Mouse (Mus musculus) forebrain, embryonic 11.5 days (tissue): ENCODE data around the gene Pin1rt1. TPM values are rescaled to one million over a fixed set of nuclear protein-coding genes. Genes with fewer than 3 reads are reported as not detected.

ENCODE experiments used
- ATAC-seq: fragments of 200-750 bp; cut with Nextera tagmentation; replicated peaks from 2 replicates; pipeline ENCODE4 v1.8.0; 2017; ENCODE audit warnings: moderate TSS enrichment; ENCODE audit not compliant: low FRiP score
- DNase-seq: peaks from one replicate; pipeline ENCODE4 v3.0.0-alpha.2; 2017; ENCODE audit warnings: low spot score
- H3K27ac ChIP-seq: fragments of 300-500 bp; sonication (generic); 2 replicates; pipeline ENCODE4 v1.5.1; 2014; ENCODE audit warnings: low read depth, low read length
- H3K27me3 ChIP-seq: fragments of 300-500 bp; sonication (generic); 2 replicates; pipeline ENCODE4 v1.6.1; 2014; ENCODE audit warnings: mild to moderate bottlenecking, low read length, mixed read lengths; ENCODE audit not compliant: control insufficient read depth, insufficient read depth
- H3K36me3 ChIP-seq: fragments of 300-500 bp; sonication (generic); 2 replicates; pipeline ENCODE4 v1.6.1; 2014; ENCODE audit warnings: mild to moderate bottlenecking, low read length, moderate library complexity, mixed read lengths; ENCODE audit not compliant: control insufficient read depth, insufficient read depth
- H3K4me1 ChIP-seq: fragments of 300-500 bp; sonication (generic); replicated peaks from 2 replicates; pipeline ENCODE4 v1.6.1; 2014; ENCODE audit warnings: low read length, mixed read lengths; ENCODE audit not compliant: control insufficient read depth, insufficient read depth
- H3K4me2 ChIP-seq: fragments of 300-500 bp; sonication (generic); 2 replicates; pipeline ENCODE4 v1.6.1; 2014; ENCODE audit warnings: low read depth, mild to moderate bottlenecking, low read length, moderate library complexity, mixed read lengths; ENCODE audit not compliant: severe bottlenecking
- H3K4me3 ChIP-seq: fragments of 300-500 bp; sonication (generic); 2 replicates; pipeline ENCODE4 v1.5.1; 2014; ENCODE audit warnings: low read depth, low read length
- H3K9ac ChIP-seq: fragments of 300-500 bp; sonication (generic); 2 replicates; pipeline ENCODE4 v1.6.1; 2014; ENCODE audit warnings: low read length
- H3K9me3 ChIP-seq: fragments of 300-500 bp; sonication (generic); 2 replicates; pipeline ENCODE4 v1.6.1; 2016; ENCODE audit warnings: low read length, mixed read lengths; ENCODE audit not compliant: control insufficient read depth
- WGBS: fragments of 180-500 bp; shearing (Covaris S2); extraction: QIAGEN DNeasy Blood & Tissue Kit; methylation state at CpG from one replicate; pipeline ENCODE4 v1.1.7; 2014; 5-methylcytosine and 5-hydroxymethylcytosine counted together
- polyA plus RNA-seq: library from polyadenylated mRNA; unstranded; fragments of >200 nt; fragmentation: Nextera tagmentation; extraction: Ambion mirVana; gene quantifications from 2 replicates; pipeline ENCODE4 v1.2.1, GENCODE M21; 2014

Gene Pin1rt1
- polyA plus RNA-seq, 1 experiment from 2014 or later: not detected

- Histone ChIP-seq H3K4me2 (no peak overlapping the region), H3K27me3 (no peaks in the 10 kb centered on the region), H3K4me3 (no peak overlapping the region), H3K4me1 (peaks cover 3% of the 10 kb centered on the region; the same call in 1 of the 2 replicates), H3K36me3 (no peaks in the 10 kb centered on the region; the same call in 1 of the 2 replicates), H3K27ac (no peak overlapping the region), H3K9ac (no peak overlapping the region), H3K9me3 (no peaks in the 10 kb centered on the region)
- WGBS: 76% methylated on average over 3 of the region's 3 CpGs
- ATAC-seq (no peak), DNase-seq (no peak)
These were observed 11.8 kb downstream of the Pin1rt1 start for GRCm38 (mm10) chr2:104704355-104704754.

DNA sequence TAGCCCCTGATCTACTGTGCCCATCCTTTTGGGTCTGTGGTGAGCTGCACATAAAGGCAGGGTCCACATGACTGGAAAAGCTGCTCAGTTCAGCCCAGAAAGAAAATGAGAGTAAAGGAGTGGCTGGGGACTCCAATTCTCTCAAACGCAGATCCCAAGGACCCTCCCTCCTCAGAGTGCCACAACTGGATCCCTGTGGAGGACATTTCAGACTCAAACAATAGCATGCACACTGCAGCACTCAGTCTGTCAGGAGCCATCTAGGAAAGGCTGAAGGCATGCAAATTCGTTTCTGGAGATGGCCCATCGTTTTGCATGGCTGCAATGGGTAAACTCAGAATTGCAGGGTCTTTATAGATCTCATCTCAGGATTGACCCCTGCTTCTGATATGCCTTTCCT lies 13.0 kb downstream of the Pin1rt1 start:
- no peak for ATAC-seq
- Histone ChIP-seq H3K9ac (no peak overlapping the region), H3K27me3 (no peaks in the 10 kb centered on the region), H3K4me1 (peaks cover 3% of the 10 kb centered on the region; the same call in 1 of the 2 replicates), H3K36me3 (no peaks in the 10 kb centered on the region; the same call in 1 of the 2 replicates), H3K4me2 (no peak overlapping the region), H3K9me3 (no peaks in the 10 kb centered on the region), H3K27ac (no peak overlapping the region), H3K4me3 (no peak overlapping the region)
- WGBS: 68% methylated on average over 3 of the region's 3 CpGs
- no peak for DNase-seq

- H3K4me2 ChIP-seq: no peak overlapping the region
- H3K4me1 ChIP-seq: no peaks in the 10 kb centered on the region
- H3K36me3 ChIP-seq: no peaks in the 10 kb centered on the region
- no peak overlapping the region for H3K4me3 ChIP-seq
- no peaks in the 10 kb centered on the region for H3K27me3 ChIP-seq
- no peak overlapping the region for H3K9ac ChIP-seq
- 90% methylated on average over 11 of the region's 11 CpGs for WGBS
- no peak for ATAC-seq
- DNase-seq: no peak
- no peaks in the 10 kb centered on the region for H3K9me3 ChIP-seq
- no peak overlapping the region for H3K27ac ChIP-seq
These were observed 16.5 kb downstream of the Pin1rt1 start for GRCm38 (mm10) chr2:104699659-104700058.

GRCm38 (mm10) chr2:104692551-104692950 lies 23.6 kb downstream of the Pin1rt1 start:
- Histone ChIP-seq H3K9me3 (no peaks in the 10 kb centered on the region), H3K9ac (no peak overlapping the region), H3K27ac (no peak overlapping the region), H3K36me3 (no peaks in the 10 kb centered on the region), H3K4me3 (no peak overlapping the region), H3K4me2 (no peak overlapping the region), H3K27me3 (no peaks in the 10 kb centered on the region), H3K4me1 (no peaks in the 10 kb centered on the region)
- WGBS: 81% methylated on average over 2 of the region's 2 CpGs
- DNase-seq: peak; percentile 22
- ATAC-seq: no peak

DNA sequence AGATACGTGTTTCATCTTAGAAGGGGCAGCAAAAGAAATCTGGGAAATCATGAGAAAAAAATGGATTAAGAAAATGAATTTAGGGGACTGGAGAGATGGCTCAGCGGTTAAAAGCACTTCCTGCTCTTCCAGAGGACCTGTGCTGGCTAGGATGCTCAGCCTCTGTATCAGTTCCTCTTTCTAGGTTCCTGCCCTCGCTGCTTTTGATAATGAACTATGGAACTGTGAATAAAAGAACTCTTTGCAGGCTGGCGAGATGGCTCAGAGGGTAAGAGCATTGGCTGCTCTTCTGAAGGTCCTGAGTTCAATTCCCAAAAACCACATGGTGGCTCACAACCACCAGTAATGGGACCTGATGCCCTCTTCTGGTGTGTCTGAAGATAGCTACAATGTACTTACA lies 25.5 kb downstream of the Pin1rt1 start:
- DNase-seq: no peak
- Histone ChIP-seq H3K27me3 (no peaks in the 10 kb centered on the region), H3K4me2 (no peak overlapping the region), H3K4me1 (no peaks in the 10 kb centered on the region), H3K9me3 (no peaks in the 10 kb centered on the region), H3K9ac (no peak overlapping the region), H3K27ac (no peak overlapping the region), H3K4me3 (no peak overlapping the region), H3K36me3 (no peaks in the 10 kb centered on the region)
- no peak for ATAC-seq
- 79% methylated on average over 4 of the region's 4 CpGs for WGBS

GRCm38 (mm10) chr2:104688724-104689123 lies 27.5 kb downstream of the Pin1rt1 start:
- Histone ChIP-seq H3K9me3 (no peaks in the 10 kb centered on the region), H3K4me3 (no peak overlapping the region), H3K27me3 (no peaks in the 10 kb centered on the region), H3K4me1 (no peaks in the 10 kb centered on the region), H3K9ac (no peak overlapping the region), H3K27ac (no peak overlapping the region), H3K4me2 (no peak overlapping the region), H3K36me3 (no peaks in the 10 kb centered on the region)
- WGBS: 86% methylated on average over 8 of the region's 8 CpGs
- no peak for ATAC-seq
- DNase-seq: peak; percentile 32

DNA sequence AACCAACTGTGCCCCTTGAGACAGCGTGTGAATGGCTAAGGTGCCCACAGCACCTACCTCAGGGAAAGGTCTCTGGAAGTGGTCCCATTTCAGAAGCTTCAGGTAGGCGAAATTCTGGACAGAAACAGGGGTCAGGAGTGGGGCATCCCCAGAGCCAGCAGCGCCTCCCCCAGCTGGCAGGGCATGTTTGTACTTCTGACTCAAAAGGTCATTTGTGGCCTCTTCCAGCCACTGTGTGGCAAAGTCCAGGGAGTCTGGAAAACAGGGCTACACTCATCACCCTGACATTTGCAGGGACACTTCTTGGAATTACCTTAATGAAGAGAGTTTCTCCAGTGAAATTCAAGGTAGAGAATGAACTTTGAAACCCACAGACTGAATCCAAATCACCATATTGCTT lies 27.9 kb downstream of the Pin1rt1 start:
- 84% methylated on average over 3 of the region's 3 CpGs for WGBS
- Histone ChIP-seq H3K27ac (no peak overlapping the region), H3K4me3 (no peak overlapping the region), H3K9me3 (no peaks in the 10 kb centered on the region), H3K36me3 (no peaks in the 10 kb centered on the region), H3K4me2 (no peak overlapping the region), H3K4me1 (no peaks in the 10 kb centered on the region), H3K9ac (no peak overlapping the region), H3K27me3 (no peaks in the 10 kb centered on the region)
- peak; percentile 25 for DNase-seq
- ATAC-seq: no peak

DNA sequence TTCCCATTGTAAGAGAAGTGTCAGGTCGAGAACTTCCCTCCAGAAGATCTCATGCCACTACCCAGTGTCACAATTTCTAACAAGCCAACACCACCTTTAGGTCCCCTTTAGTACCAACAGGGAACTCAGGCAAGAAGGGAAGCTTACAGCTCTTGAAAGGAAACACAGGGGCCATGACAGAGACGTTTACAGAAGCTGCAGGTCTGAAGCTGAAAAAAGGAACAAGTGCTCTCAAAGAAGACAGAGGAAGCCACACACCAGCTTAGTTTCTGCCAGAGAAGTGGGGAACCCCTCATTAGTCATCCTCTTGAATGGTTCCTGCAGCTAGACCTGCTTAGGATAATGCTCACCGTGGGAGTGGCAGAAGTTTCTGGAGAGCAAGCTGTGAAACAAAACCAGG lies 28.9 kb downstream of the Pin1rt1 start:
- Histone ChIP-seq H3K4me1 (no peaks in the 10 kb centered on the region), H3K27ac (no peak overlapping the region), H3K9ac (no peak overlapping the region), H3K36me3 (no peaks in the 10 kb centered on the region), H3K9me3 (no peaks in the 10 kb centered on the region), H3K4me3 (no peak overlapping the region), H3K27me3 (no peaks in the 10 kb centered on the region), H3K4me2 (no peak overlapping the region)
- no peak for ATAC-seq
- DNase-seq: peak; percentile 24
- 62% methylated on average over 3 of the region's 3 CpGs for WGBS

DNA sequence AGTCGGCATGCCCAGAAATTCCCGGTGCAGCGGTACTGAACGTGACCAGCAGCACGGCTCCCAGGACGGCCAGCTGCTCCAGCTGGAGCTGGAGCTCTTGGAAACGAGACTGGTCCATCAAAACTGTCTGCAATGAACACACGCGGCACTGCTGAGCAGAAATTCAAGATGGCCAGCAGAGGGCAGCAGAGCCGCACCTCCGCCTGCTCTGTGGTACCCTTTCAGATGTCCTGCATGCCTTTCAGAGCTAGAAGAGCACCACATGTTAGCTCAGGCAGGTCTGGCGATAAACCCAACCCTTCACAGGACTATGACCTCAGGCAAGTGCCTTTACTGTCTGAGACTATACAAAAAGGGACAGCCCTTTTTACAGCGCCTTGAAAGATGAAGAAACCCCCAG lies 30.8 kb downstream of the Pin1rt1 start:
- DNase-seq: peak; percentile 92
- no peaks in the 10 kb centered on the region for H3K9me3 ChIP-seq
- ATAC-seq: peak; percentile 92
- no peak overlapping the region for H3K27ac ChIP-seq
- no peak overlapping the region for H3K4me3 ChIP-seq
- H3K27me3 ChIP-seq: no peaks in the 10 kb centered on the region
- H3K4me2 ChIP-seq: no peak overlapping the region
- WGBS: 9% methylated on average over 13 of the region's 13 CpGs
- H3K36me3 ChIP-seq: no peaks in the 10 kb centered on the region; the same call in 1 of the 2 replicates
- no peaks in the 10 kb centered on the region for H3K4me1 ChIP-seq
- no peak overlapping the region for H3K9ac ChIP-seq
